Mouse (Mus musculus) v-Abl transformed pro-B cells (cell line): ENCODE measurements around the gene Gm3371.
"Not testable (repeated sequence)": the region's sequence is repeated elsewhere in the genome, so short reads cannot be mapped to it uniquely, and the experiment has no call there.

Experiments
- in situ Hi-C, 2 experiments: fragments of 400-800 bp; cut with MboI; formaldehyde crosslinking; loops; one replicate each; pipeline ENCODE4 v1.15.1; 2025; ENCODE audit not compliant: unreplicated experiment in 2 of 2

Gene Gm3371

DNA sequence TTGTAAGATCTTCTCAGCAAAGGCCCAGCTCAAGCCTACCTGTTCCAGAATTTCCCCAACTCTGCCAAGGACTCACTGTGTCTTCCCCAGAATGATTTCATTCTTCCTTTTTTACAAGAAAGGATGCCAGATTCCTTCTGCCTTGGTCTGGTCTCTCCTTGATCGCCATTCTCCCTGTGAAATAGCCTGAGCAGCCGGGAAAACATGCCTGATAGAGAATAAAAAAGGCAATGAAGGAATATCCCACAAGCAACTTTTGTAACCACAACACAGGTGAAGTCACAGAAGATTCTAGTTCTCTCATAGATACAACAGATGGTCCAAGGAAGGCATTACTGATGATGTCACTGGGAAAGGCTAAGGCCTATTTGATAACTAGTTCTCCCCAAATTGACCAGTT is at the start of gene Gm3371:
Gene Gm3371 (minus strand): TSS at position 101 of the 400 bp plus-strand sequence.
- in situ Hi-C loops: not testable (repeated sequence)

DNA sequence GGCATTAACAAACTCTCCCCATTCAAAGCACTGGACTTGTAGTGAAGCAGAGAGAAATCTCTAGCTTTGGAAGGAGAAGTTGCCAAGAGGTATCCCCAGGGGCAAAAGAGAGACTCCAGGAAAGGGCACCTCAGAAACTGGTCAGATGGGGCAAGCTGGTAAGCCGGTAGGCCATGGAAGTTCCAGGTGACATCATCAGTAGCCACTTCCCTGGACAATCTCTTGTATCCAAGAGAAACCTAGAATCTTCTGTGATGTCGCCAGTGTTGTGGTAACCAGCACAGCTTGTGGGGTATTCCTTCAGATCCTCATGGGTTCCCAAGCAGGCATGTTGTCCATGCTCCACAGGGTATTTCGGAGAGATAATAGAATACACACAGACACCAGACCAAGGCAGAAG is 22.8 kb upstream of the Gm3371 start, which contains the start of gene Gm8232:
Gene Gm8232 (plus strand): TSS at position 301 of the 400 bp plus-strand sequence.
- in situ Hi-C loops: not testable (repeated sequence)

DNA sequence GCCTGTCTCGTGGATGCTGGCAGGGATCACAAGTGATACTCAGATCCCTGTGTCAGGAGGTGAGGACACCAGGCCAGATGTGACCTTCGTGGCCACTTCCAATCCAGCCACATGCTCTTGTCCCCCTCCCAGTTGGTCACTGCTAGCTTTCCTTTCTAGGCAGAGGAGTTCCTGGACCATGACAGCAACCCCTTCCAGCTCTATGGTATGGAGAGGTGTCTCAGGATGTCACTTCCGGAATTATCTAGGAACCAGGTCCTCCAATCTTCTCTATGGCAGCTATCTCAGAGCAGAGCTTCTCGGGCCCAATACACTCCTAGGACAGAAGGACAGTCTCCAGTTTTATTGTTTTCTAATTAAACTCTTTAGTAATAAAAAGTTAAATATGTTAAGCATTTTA is 26.3 kb downstream of the Gm3371 start:
- in situ Hi-C loops: not testable (repeated sequence)

DNA sequence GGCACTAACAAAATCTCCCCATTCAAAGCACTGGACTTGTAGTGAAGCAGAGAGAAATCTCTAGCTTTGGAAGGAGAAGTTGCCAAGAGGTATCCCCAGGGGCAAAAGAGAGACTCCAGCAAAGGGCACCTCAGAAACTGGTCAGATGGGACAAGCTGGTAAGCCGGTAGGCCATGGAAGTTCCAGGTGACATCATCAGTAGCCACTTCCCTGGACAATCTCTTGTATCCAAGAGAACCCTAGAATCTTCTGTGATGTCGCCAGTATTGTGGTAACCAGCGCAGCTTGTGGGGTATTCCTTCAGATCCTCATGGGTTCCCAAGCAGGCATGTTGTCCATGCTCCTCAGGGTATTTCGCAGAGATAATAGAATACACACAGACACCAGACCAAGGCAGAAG is 45.4 kb downstream of the Gm3371 start, which contains the start of gene Gm8229:
Gene Gm8229 (plus strand): TSS at position 301 of the 400 bp plus-strand sequence.
- in situ Hi-C loops: not testable (repeated sequence)

DNA sequence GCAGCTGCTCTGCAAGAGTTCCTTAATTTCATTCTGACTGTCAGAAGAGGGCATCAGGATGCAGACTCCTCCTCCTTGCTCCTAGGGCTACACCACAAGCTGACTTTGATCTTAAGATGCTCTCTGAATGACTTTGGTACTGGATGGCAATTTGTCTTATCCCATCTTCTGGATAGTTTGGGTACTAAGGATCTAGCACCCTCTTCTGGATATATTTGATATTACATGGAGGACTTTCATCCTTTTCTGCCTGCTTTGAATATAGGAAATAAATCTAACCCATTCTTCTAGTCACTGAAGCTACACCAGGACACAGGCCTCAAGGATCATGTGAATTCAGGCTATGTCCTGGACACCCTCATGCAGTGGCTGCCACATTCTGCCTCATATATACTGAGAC is 48.2 kb downstream of the Gm3371 start:
- in situ Hi-C loops: not testable (repeated sequence)

DNA sequence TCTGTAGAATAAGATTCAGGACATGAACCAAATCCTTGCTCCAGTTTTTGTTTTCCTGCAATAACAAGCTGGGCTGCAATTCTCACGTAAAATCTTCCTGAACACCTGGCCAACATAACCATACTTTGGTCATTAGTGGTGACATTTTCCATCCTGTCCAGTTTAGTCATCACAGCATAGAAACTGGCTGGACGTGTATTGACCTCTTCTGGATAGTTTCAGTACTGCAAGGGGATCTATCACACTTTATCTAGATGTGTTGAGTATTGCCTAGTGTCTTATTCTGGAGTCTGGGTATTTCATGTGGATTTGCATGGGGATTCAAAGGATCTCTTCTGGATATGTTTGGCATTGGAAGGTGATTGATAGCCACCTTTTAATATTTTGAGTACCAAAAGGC is 49.1 kb downstream of the Gm3371 start:
- in situ Hi-C loops: not testable (repeated sequence)
